Mouse (Mus musculus): ENCODE results near the gene Ttll11. TPM values are rescaled to one million over a fixed set of nuclear protein-coding genes. Genes with fewer than 3 reads are reported as not detected.

Ttll11 gene
- polyA plus RNA-seq, 1 experiment from 2014 or later = 0.44 TPM

GRCm38 (mm10) chr2:35858281-35858680, 121.4 kb downstream of the Ttll11 start:
- H3K4me1 ChIP-seq (replicated peaks; ENCODE audit: control insufficient read depth, insufficient read depth, low read length) = 0 out of 2 replicates have a peak, but pooled peaks cover 3% of the 10 kb centered on the region
- H3K9me3 ChIP-seq (ENCODE audit: control insufficient read depth) = no peaks in the 10 kb centered on the region
- TF ChIP-seq CTCF (IDR thresholded peaks at IDR 0.05; ENCODE audit: low read depth) = no peak
- no peaks in the 10 kb centered on the region for H3K27me3 ChIP-seq (replicated peaks; ENCODE audit: control insufficient read depth, insufficient read depth, low read length)
- H3K27ac ChIP-seq (ENCODE audit: low read depth, low read length) = no peak overlapping the region
- H3K4me3 ChIP-seq (ENCODE audit: low read depth, low read length) = no peak overlapping the region
- no peaks in the 10 kb centered on the region for H3K36me3 ChIP-seq (ENCODE audit: control insufficient read depth, insufficient read depth)
- H3K4me2 ChIP-seq (replicated peaks; ENCODE audit: low read depth) = no peak overlapping the region
- no peak for ATAC-seq
- H3K9ac ChIP-seq (ENCODE audit: low read depth, low read length) = no peak overlapping the region
- 74% methylated on average over 6 of the region's 6 CpGs for WGBS

DNA sequence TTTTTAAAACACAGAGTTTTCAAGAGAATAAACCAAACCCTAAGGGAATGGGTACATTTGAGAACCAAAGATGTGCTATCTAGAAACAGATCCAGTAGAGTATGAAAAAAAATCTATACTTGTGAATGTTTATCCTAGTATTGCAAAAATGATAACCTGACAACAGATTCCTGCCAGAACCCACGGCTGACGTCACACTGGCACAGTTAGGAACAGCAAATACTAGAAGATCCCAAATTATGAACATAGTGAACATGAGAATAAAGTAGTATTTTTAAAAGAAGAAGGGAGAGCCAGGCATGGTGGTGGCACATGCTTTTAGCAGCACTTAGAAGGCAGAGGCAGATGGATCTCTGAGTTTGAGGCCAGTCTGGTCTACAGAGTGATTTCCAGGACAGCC, 122.8 kb downstream of the Ttll11 start:
- no peak overlapping the region for H3K27ac ChIP-seq (ENCODE audit: low read depth, low read length)
- 73% methylated on average over 2 of the region's 2 CpGs for WGBS
- no peaks in the 10 kb centered on the region for H3K27me3 ChIP-seq (replicated peaks; ENCODE audit: control insufficient read depth, insufficient read depth, low read length)
- no peaks in the 10 kb centered on the region for H3K36me3 ChIP-seq (ENCODE audit: control insufficient read depth, insufficient read depth)
- no peak overlapping the region for H3K9ac ChIP-seq (ENCODE audit: low read depth, low read length)
- peaks cover 3% of the 10 kb centered on the region; the same call in 1 of the 2 replicates for H3K4me1 ChIP-seq (replicated peaks; ENCODE audit: control insufficient read depth, insufficient read depth, low read length)
- ATAC-seq = no peak
- H3K4me2 ChIP-seq (replicated peaks; ENCODE audit: low read depth) = no peak overlapping the region
- no peak for TF ChIP-seq CTCF (IDR thresholded peaks at IDR 0.05; ENCODE audit: low read depth)
- no peak overlapping the region for H3K4me3 ChIP-seq (ENCODE audit: low read depth, low read length)
- H3K9me3 ChIP-seq (ENCODE audit: control insufficient read depth) = no peaks in the 10 kb centered on the region

- Histone ChIP-seq H3K4me1 (replicated peaks; ENCODE audit: control insufficient read depth, insufficient read depth, low read length) (peaks cover 3% of the 10 kb centered on the region; the same call in 1 of the 2 replicates), H3K4me2 (replicated peaks; ENCODE audit: low read depth) (no peak overlapping the region), H3K9ac (ENCODE audit: low read depth, low read length) (no peak overlapping the region), H3K36me3 (ENCODE audit: control insufficient read depth, insufficient read depth) (no peaks in the 10 kb centered on the region), H3K27ac (ENCODE audit: low read depth, low read length) (no peak overlapping the region), H3K9me3 (ENCODE audit: control insufficient read depth) (no peaks in the 10 kb centered on the region), H3K4me3 (ENCODE audit: low read depth, low read length) (no peak overlapping the region), H3K27me3 (replicated peaks; ENCODE audit: control insufficient read depth, insufficient read depth, low read length) (no peaks in the 10 kb centered on the region)
- WGBS = 38% methylated on average over 5 of the region's 5 CpGs
- ATAC-seq = no peak
- peak; percentile 50 for TF ChIP-seq CTCF (IDR thresholded peaks at IDR 0.05; ENCODE audit: low read depth)
These were observed 124.8 kb downstream of the Ttll11 start for GRCm38 (mm10) chr2:35854877-35855276.

- H3K9me3 ChIP-seq (ENCODE audit: control insufficient read depth) = no peaks in the 10 kb centered on the region
- H3K4me3 ChIP-seq (ENCODE audit: low read depth, low read length) = no peak overlapping the region
- H3K27me3 ChIP-seq (replicated peaks; ENCODE audit: control insufficient read depth, insufficient read depth, low read length) = no peaks in the 10 kb centered on the region
- H3K4me2 ChIP-seq (replicated peaks; ENCODE audit: low read depth) = no peak overlapping the region
- ATAC-seq = no peak
- 68% methylated on average over 4 of the region's 4 CpGs for WGBS
- no peak overlapping the region for H3K27ac ChIP-seq (ENCODE audit: low read depth, low read length)
- H3K36me3 ChIP-seq (ENCODE audit: control insufficient read depth, insufficient read depth) = no peaks in the 10 kb centered on the region
- H3K4me1 ChIP-seq (replicated peaks; ENCODE audit: control insufficient read depth, insufficient read depth, low read length) = peaks cover 3% of the 10 kb centered on the region; the same call in 1 of the 2 replicates
- no peak for TF ChIP-seq CTCF (IDR thresholded peaks at IDR 0.05; ENCODE audit: low read depth)
- H3K9ac ChIP-seq (ENCODE audit: low read depth, low read length) = no peak overlapping the region
These were observed 126.7 kb downstream of the Ttll11 start for GRCm38 (mm10) chr2:35852971-35853370.

GRCm38 (mm10) chr2:35852164-35852509, 127.6 kb downstream of the Ttll11 start:
- Histone ChIP-seq H3K27ac (ENCODE audit: low read depth, low read length) (no peak overlapping the region), H3K27me3 (replicated peaks; ENCODE audit: control insufficient read depth, insufficient read depth, low read length) (no peaks in the 10 kb centered on the region), H3K4me1 (replicated peaks; ENCODE audit: control insufficient read depth, insufficient read depth, low read length) (peaks cover 3% of the 10 kb centered on the region; the same call in 1 of the 2 replicates), H3K9ac (ENCODE audit: low read depth, low read length) (no peak overlapping the region), H3K9me3 (ENCODE audit: control insufficient read depth) (no peaks in the 10 kb centered on the region), H3K36me3 (ENCODE audit: control insufficient read depth, insufficient read depth) (no peaks in the 10 kb centered on the region), H3K4me2 (replicated peaks; ENCODE audit: low read depth) (no peak overlapping the region), H3K4me3 (ENCODE audit: low read depth, low read length) (no peak overlapping the region)
- no peak for ATAC-seq
- 53% methylated on average over 3 of the region's 3 CpGs for WGBS
- TF ChIP-seq CTCF (IDR thresholded peaks at IDR 0.05; ENCODE audit: low read depth) = no peak

DNA sequence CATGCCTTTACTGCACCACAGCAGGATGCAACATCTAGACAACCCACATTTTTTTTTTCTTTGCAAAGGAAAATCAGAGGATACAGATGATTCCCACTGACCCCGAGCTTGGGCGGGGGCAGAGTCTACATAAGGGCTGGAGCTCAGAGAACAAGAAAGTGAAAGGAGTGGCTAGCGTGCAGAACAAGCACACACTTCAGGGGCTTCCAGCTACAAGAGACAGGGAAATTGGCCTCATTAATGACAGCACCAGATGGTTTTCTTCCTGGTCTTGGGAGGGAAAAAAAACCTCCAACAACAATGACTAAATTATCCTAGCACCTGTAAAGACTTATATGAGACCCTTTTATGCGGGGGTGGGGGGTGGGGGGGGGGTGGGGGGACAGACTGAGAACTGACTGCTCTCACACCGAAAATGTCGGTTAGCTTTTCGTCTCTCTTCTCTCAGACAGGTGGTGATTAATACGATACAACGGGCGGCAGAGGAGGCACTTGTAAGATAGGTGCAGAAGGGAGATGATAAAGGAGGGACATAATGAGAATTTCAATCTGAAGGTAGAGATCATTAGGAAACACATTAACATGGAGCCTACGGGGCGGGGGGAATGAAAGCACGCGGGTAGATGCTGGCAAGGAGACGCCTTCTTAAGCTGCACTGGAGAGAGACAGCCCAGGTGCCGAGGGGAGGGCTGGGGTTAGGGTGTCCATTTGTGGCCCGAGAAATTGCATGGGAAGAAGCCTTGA, 128.1 kb downstream of the Ttll11 start:
- WGBS = 20% methylated on average over 17 of the region's 17 CpGs
- Histone ChIP-seq H3K27ac (ENCODE audit: low read depth, low read length) (no peak overlapping the region), H3K4me2 (replicated peaks; ENCODE audit: low read depth) (peak overlapping the region; percentile 27; the same call in 1 of the 2 replicates), H3K9me3 (ENCODE audit: control insufficient read depth) (no peaks in the 10 kb centered on the region), H3K27me3 (replicated peaks; ENCODE audit: control insufficient read depth, insufficient read depth, low read length) (no peaks in the 10 kb centered on the region), H3K4me3 (ENCODE audit: low read depth, low read length) (no peak overlapping the region), H3K9ac (ENCODE audit: low read depth, low read length) (no peak overlapping the region), H3K4me1 (replicated peaks; ENCODE audit: control insufficient read depth, insufficient read depth, low read length) (peaks cover 3% of the 10 kb centered on the region; the same call in 1 of the 2 replicates), H3K36me3 (ENCODE audit: control insufficient read depth, insufficient read depth) (no peaks in the 10 kb centered on the region)
- ATAC-seq = no peak
- TF ChIP-seq CTCF (IDR thresholded peaks at IDR 0.05; ENCODE audit: low read depth) = no peak
